Mouse (Mus musculus) neural tube, embryonic 15.5 days (tissue): ENCODE results near the gene Limch1. TPM values are rescaled to one million over a fixed set of nuclear protein-coding genes. Genes with fewer than 3 reads are reported as not detected.

Experiments used
- ATAC-seq: fragments of 200-750 bp; cut with Nextera tagmentation; 2 replicates; pipeline ENCODE4 v1.8.0; 2017; ENCODE audit warnings: mild to moderate bottlenecking, moderate TSS enrichment, moderate library complexity; ENCODE audit not compliant: low FRiP score
- H3K27ac ChIP-seq: fragments of 300-500 bp; sonication (generic); replicated peaks from 2 replicates; pipeline ENCODE4 v1.5.1; 2015; ENCODE audit warnings: mild to moderate bottlenecking, inconsistent platforms
- H3K27me3 ChIP-seq: fragments of 300-500 bp; sonication (generic); replicated peaks from 2 replicates; pipeline ENCODE4 v1.6.1; 2015; ENCODE audit warnings: inconsistent platforms
- H3K36me3 ChIP-seq: fragments of 300-500 bp; sonication (generic); 2 replicates; pipeline ENCODE4 v1.6.1; 2015; ENCODE audit warnings: inconsistent platforms
- H3K4me1 ChIP-seq: fragments of 300-500 bp; sonication (generic); 2 replicates; pipeline ENCODE4 v1.6.1; 2015; ENCODE audit warnings: inconsistent platforms
- H3K4me2 ChIP-seq: fragments of 300-500 bp; sonication (generic); 2 replicates; pipeline ENCODE4 v1.6.1; 2015; ENCODE audit warnings: inconsistent platforms, mild to moderate bottlenecking, moderate library complexity
- H3K4me3 ChIP-seq: fragments of 300-500 bp; sonication (generic); replicated peaks from 2 replicates; pipeline ENCODE4 v1.5.1; 2015; ENCODE audit warnings: mild to moderate bottlenecking, inconsistent platforms
- H3K9ac ChIP-seq: fragments of 300-500 bp; sonication (generic); replicated peaks from 2 replicates; pipeline ENCODE4 v1.6.1; 2015; ENCODE audit warnings: mild to moderate bottlenecking, inconsistent platforms
- H3K9me3 ChIP-seq: fragments of 300-500 bp; sonication (generic); replicated peaks from 2 replicates; pipeline ENCODE4 v1.6.1; 2016; ENCODE audit warnings: inconsistent platforms
- WGBS: fragments of 180-500 bp; shearing (Covaris S2); methylation state at CpG from one replicate; pipeline ENCODE4 v1.1.7; 2015; ENCODE audit warnings: mixed read lengths; 5-methylcytosine and 5-hydroxymethylcytosine counted together
- polyA plus RNA-seq: library from polyadenylated mRNA; unstranded; fragments of >200 nt; fragmentation: Nextera tagmentation; extraction: Ambion mirVana; gene quantifications from 2 replicates; pipeline ENCODE4 v1.2.1, GENCODE M21; 2015

The Limch1 gene
- polyA plus RNA-seq, 1 experiment from 2014 or later, result 63.7 TPM

- 64% methylated on average over 2 of the region's 2 CpGs for WGBS
Observed at GRCm38 (mm10) chr5:66765911-66766310, 20.3 kb downstream of the Limch1 start.

GRCm38 (mm10) chr5:66768034-66768433, 22.4 kb downstream of the Limch1 start:
- no peaks in the 10 kb centered on the region for H3K9me3 ChIP-seq
- 31% methylated on average over 4 of the region's 4 CpGs for WGBS
- H3K27ac ChIP-seq, result no peak overlapping the region
- no peak overlapping the region for H3K4me3 ChIP-seq
- ATAC-seq, result no peak
- peaks cover 19% of the 10 kb centered on the region for H3K4me1 ChIP-seq
- H3K4me2 ChIP-seq, result no peak overlapping the region
- no peaks in the 10 kb centered on the region for H3K36me3 ChIP-seq
- no peak overlapping the region for H3K9ac ChIP-seq
- no peaks in the 10 kb centered on the region for H3K27me3 ChIP-seq

More at GRCm38 (mm10) chr5:66765911-66766310, 20.3 kb downstream of the Limch1 start:
- no peak for ATAC-seq
- H3K36me3 ChIP-seq, result no peaks in the 10 kb centered on the region
- H3K4me1 ChIP-seq, result peaks cover 15% of the 10 kb centered on the region
- no peaks in the 10 kb centered on the region for H3K27me3 ChIP-seq
- no peak overlapping the region for H3K9ac ChIP-seq
- no peaks in the 10 kb centered on the region for H3K9me3 ChIP-seq
- no peak overlapping the region for H3K4me2 ChIP-seq
- H3K27ac ChIP-seq, result no peak overlapping the region
- H3K4me3 ChIP-seq, result no peak overlapping the region

- WGBS, result 28% methylated on average over 4 of the region's 4 CpGs
- ATAC-seq, result no peak
- no peak overlapping the region for H3K27ac ChIP-seq
- H3K9ac ChIP-seq, result no peak overlapping the region
- H3K36me3 ChIP-seq, result no peaks in the 10 kb centered on the region
- H3K4me1 ChIP-seq, result peaks cover 19% of the 10 kb centered on the region
- H3K27me3 ChIP-seq, result no peaks in the 10 kb centered on the region
- H3K9me3 ChIP-seq, result no peaks in the 10 kb centered on the region
- no peak overlapping the region for H3K4me2 ChIP-seq
- H3K4me3 ChIP-seq, result no peak overlapping the region
Observed at GRCm38 (mm10) chr5:66769070-66769469, 23.4 kb downstream of the Limch1 start.

- 71% methylated on average over 5 of the region's 5 CpGs for WGBS
- ATAC-seq, result no peak
Observed at GRCm38 (mm10) chr5:66769558-66769957, 23.9 kb downstream of the Limch1 start.

GRCm38 (mm10) chr5:66777999-66778710, 32.5 kb downstream of the Limch1 start:
- WGBS, result 50% methylated on average over 10 of the region's 10 CpGs
- H3K27me3 ChIP-seq, result no peaks in the 10 kb centered on the region
- H3K9me3 ChIP-seq, result no peaks in the 10 kb centered on the region
- no peak overlapping the region for H3K4me2 ChIP-seq
- ATAC-seq, result no peak
- H3K9ac ChIP-seq, result no peak overlapping the region
- 0 out of 2 replicates have a peak, but pooled peaks cover 4% of the 10 kb centered on the region for H3K4me1 ChIP-seq
- no peak overlapping the region for H3K4me3 ChIP-seq
- no peak overlapping the region for H3K27ac ChIP-seq
- H3K36me3 ChIP-seq, result no peaks in the 10 kb centered on the region

More at GRCm38 (mm10) chr5:66769558-66769957, 23.9 kb downstream of the Limch1 start:
- Histone ChIP-seq H3K9me3 (no peaks in the 10 kb centered on the region), H3K9ac (no peak overlapping the region), H3K4me1 (peaks cover 19% of the 10 kb centered on the region), H3K27me3 (no peaks in the 10 kb centered on the region), H3K36me3 (no peaks in the 10 kb centered on the region), H3K4me2 (no peak overlapping the region), H3K27ac (no peak overlapping the region; the same call in 1 of the 2 replicates), H3K4me3 (no peak overlapping the region)

GRCm38 (mm10) chr5:66780371-66780770, 34.7 kb downstream of the Limch1 start:
- ATAC-seq, result no peak
- WGBS, result 98% methylated on average over 4 of the region's 4 CpGs
- Histone ChIP-seq H3K36me3 (no peaks in the 10 kb centered on the region), H3K27me3 (no peaks in the 10 kb centered on the region), H3K27ac (no peak overlapping the region), H3K4me3 (no peak overlapping the region), H3K4me1 (0 out of 2 replicates have a peak, but pooled peaks cover 4% of the 10 kb centered on the region), H3K9ac (no peak overlapping the region), H3K4me2 (no peak overlapping the region), H3K9me3 (no peaks in the 10 kb centered on the region)

- Histone ChIP-seq H3K27me3 (no peaks in the 10 kb centered on the region), H3K9me3 (no peaks in the 10 kb centered on the region), H3K4me3 (no peak overlapping the region), H3K4me2 (no peak overlapping the region), H3K27ac (no peak overlapping the region), H3K4me1 (0 out of 2 replicates have a peak, but pooled peaks cover 4% of the 10 kb centered on the region), H3K36me3 (no peaks in the 10 kb centered on the region), H3K9ac (no peak overlapping the region)
- WGBS, result 91% methylated on average over 1 of the region's 1 CpGs
- no peak for ATAC-seq
Observed at GRCm38 (mm10) chr5:66781507-66781906, 35.9 kb downstream of the Limch1 start.

- H3K27me3 ChIP-seq, result no peaks in the 10 kb centered on the region
- H3K36me3 ChIP-seq, result no peaks in the 10 kb centered on the region
- H3K9me3 ChIP-seq, result no peaks in the 10 kb centered on the region
- ATAC-seq, result no peak
- no peak overlapping the region for H3K9ac ChIP-seq
- no peak overlapping the region for H3K27ac ChIP-seq
- WGBS, result 94% methylated on average over 2 of the region's 2 CpGs
- H3K4me1 ChIP-seq, result 0 out of 2 replicates have a peak, but pooled peaks cover 4% of the 10 kb centered on the region
- no peak overlapping the region for H3K4me3 ChIP-seq
- no peak overlapping the region for H3K4me2 ChIP-seq
Observed at GRCm38 (mm10) chr5:66782851-66783250, 37.2 kb downstream of the Limch1 start.

- H3K36me3 ChIP-seq, result no peaks in the 10 kb centered on the region
- no peaks in the 10 kb centered on the region for H3K4me1 ChIP-seq
- H3K9me3 ChIP-seq, result no peaks in the 10 kb centered on the region
- ATAC-seq, result no peak
- H3K27me3 ChIP-seq, result no peaks in the 10 kb centered on the region
- WGBS, result 78% methylated on average over 9 of the region's 9 CpGs
- H3K4me2 ChIP-seq, result no peak overlapping the region
- H3K9ac ChIP-seq, result no peak overlapping the region
- no peak overlapping the region for H3K4me3 ChIP-seq
- H3K27ac ChIP-seq, result no peak overlapping the region
Observed at GRCm38 (mm10) chr5:66784624-66785361, 39.2 kb downstream of the Limch1 start.

- no peak overlapping the region for H3K4me3 ChIP-seq
- WGBS, result 44% methylated on average over 1 of the region's 1 CpGs
- H3K36me3 ChIP-seq, result no peaks in the 10 kb centered on the region
- no peak overlapping the region for H3K4me2 ChIP-seq
- no peak overlapping the region for H3K27ac ChIP-seq
- no peaks in the 10 kb centered on the region for H3K9me3 ChIP-seq
- no peaks in the 10 kb centered on the region for H3K4me1 ChIP-seq
- H3K9ac ChIP-seq, result no peak overlapping the region
- ATAC-seq, result no peak
- no peaks in the 10 kb centered on the region for H3K27me3 ChIP-seq
Observed at GRCm38 (mm10) chr5:66785995-66786620, 40.5 kb downstream of the Limch1 start.

GRCm38 (mm10) chr5:66786621-66787061, 41.0 kb downstream of the Limch1 start:
- no peak overlapping the region for H3K9ac ChIP-seq
- WGBS, result 85% methylated on average over 8 of the region's 8 CpGs
- H3K4me3 ChIP-seq, result no peak overlapping the region

More at GRCm38 (mm10) chr5:66786621-66787061, 41.0 kb downstream of the Limch1 start:
- Histone ChIP-seq H3K27ac (no peak overlapping the region), H3K36me3 (no peaks in the 10 kb centered on the region), H3K27me3 (no peaks in the 10 kb centered on the region), H3K9me3 (no peaks in the 10 kb centered on the region), H3K4me2 (no peak overlapping the region), H3K4me1 (no peaks in the 10 kb centered on the region)
- ATAC-seq, result no peak
